Mouse (Mus musculus) liver, adult 2 months (tissue): ENCODE measurements at regions not wholly inside any gene's neighbourhood (a gene's known extent, or its start where the extent isn't known, plus 50 kb on each side); places are given as distances from the start of the nearest gene placed in this dataset.

Experiments used
- CTCF ChIP-seq: fragments of 200-500 bp; IDR thresholded peaks from 2 replicates; pipeline ENCODE4 v1.5.1; 2011; ENCODE audit warnings: low read depth, low read length, control low read depth
- POLR2A ChIP-seq: fragments of 200-500 bp; IDR thresholded peaks from 2 replicates; pipeline ENCODE4 v1.6.1; 2011; ENCODE audit warnings: low read length, control low read depth; ENCODE audit not compliant: insufficient read depth; ENCODE audit errors: extremely low read depth

DNA sequence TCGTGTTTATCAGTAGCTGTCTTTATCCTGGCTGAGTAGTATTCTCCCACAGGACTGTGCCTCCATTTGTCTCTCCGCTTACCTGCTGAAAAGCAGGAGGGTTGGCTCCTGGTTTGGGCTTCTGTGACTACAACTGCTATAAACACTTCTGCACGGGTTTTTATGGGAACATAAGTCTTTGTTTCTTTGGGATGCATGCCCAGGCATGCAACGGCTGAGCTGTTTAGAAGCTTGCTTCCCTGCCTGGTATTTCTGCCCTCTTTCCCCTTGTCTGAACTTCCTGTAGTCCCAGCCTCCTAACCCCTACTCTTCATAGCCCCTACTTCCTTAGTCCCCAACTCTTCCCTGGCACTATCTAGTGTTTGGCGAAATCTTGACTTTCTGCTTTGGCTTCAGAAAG lies 139.6 kb upstream of the Gm26897 start:
- TF ChIP-seq POLR2A (no peak), CTCF (no peak)
